Mouse (Mus musculus): ENCODE data around the gene Slc3a1. TPM values are rescaled to one million over a fixed set of nuclear protein-coding genes. Genes with fewer than 3 reads are reported as not detected.
A peak's percentile ranks its signal among the peaks of the same experiment; 100 is the strongest.

Gene Slc3a1
- polyA plus RNA-seq, 1 experiment from 2014 or later, result 0.37 TPM

- no peak overlapping the region for H3K4me3 ChIP-seq
Measured at GRCm38 (mm10) chr17:85018794-85019193, 9.4 kb upstream of the Slc3a1 start.

GRCm38 (mm10) chr17:85020343-85020742 is 7.8 kb upstream of the Slc3a1 start:
- 86% methylated on average over 3 of the region's 3 CpGs for WGBS
- 0 out of 2 replicates have a peak, but pooled peaks cover 3% of the 10 kb centered on the region for H3K36me3 ChIP-seq

More at GRCm38 (mm10) chr17:85018794-85019193, 9.4 kb upstream of the Slc3a1 start:
- Histone ChIP-seq H3K4me2 (no peak overlapping the region), H3K9me3 (no peaks in the 10 kb centered on the region), H3K4me1 (peaks cover 6% of the 10 kb centered on the region; the same call in 1 of the 2 replicates), H3K27ac (no peak overlapping the region), H3K36me3 (no peaks in the 10 kb centered on the region), H3K27me3 (no peaks in the 10 kb centered on the region), H3K9ac (no peak overlapping the region)
- WGBS, result 83% methylated on average over 5 of the region's 5 CpGs
- no peak for ATAC-seq (ENCODE audit: insufficient number of reproducible peaks, insufficient read depth, low FRiP score, low TSS enrichment, low read depth)

GRCm38 (mm10) chr17:85023247-85024167 is 4.7 kb upstream of the Slc3a1 start:
- Histone ChIP-seq H3K4me2 (peak overlapping the region; percentile 38), H3K9me3 (no peaks in the 10 kb centered on the region), H3K27ac (peak overlapping the region; percentile 48), H3K36me3 (0 out of 2 replicates have a peak, but pooled peaks cover 3% of the 10 kb centered on the region), H3K9ac (no peak overlapping the region), H3K4me1 (peaks cover 12% of the 10 kb centered on the region), H3K27me3 (no peaks in the 10 kb centered on the region), H3K4me3 (no peak overlapping the region)
- 56% methylated on average over 22 of the region's 22 CpGs for WGBS
- ATAC-seq (ENCODE audit: insufficient number of reproducible peaks, insufficient read depth, low FRiP score, low TSS enrichment, low read depth), result 0 out of 2 replicates have a peak, but pooled peaks have one; percentile 43

More at GRCm38 (mm10) chr17:85020343-85020742, 7.8 kb upstream of the Slc3a1 start:
- Histone ChIP-seq H3K4me1 (peaks cover 12% of the 10 kb centered on the region), H3K27me3 (no peaks in the 10 kb centered on the region), H3K9me3 (no peaks in the 10 kb centered on the region), H3K4me2 (no peak overlapping the region), H3K4me3 (no peak overlapping the region), H3K27ac (no peak overlapping the region), H3K9ac (no peak overlapping the region)
- no peak for ATAC-seq (ENCODE audit: insufficient number of reproducible peaks, insufficient read depth, low FRiP score, low TSS enrichment, low read depth)

- H3K4me2 ChIP-seq, result no peak overlapping the region
- H3K9me3 ChIP-seq, result no peaks in the 10 kb centered on the region
- WGBS, result 77% methylated on average over 8 of the region's 8 CpGs
- 0 out of 2 replicates have a peak, but pooled peaks cover 3% of the 10 kb centered on the region for H3K36me3 ChIP-seq
- 0 out of 2 replicates have a peak overlapping the region, but pooled peaks have one; percentile 2 for H3K27ac ChIP-seq
- H3K9ac ChIP-seq, result no peak overlapping the region
- no peak for ATAC-seq (ENCODE audit: insufficient number of reproducible peaks, insufficient read depth, low FRiP score, low TSS enrichment, low read depth)
- H3K4me1 ChIP-seq, result peaks cover 12% of the 10 kb centered on the region
- H3K27me3 ChIP-seq, result no peaks in the 10 kb centered on the region
- no peak overlapping the region for H3K4me3 ChIP-seq
Measured at GRCm38 (mm10) chr17:85024237-85024636, 3.9 kb upstream of the Slc3a1 start.

- 92% methylated on average over 6 of the region's 6 CpGs for WGBS
- no peak for ATAC-seq (ENCODE audit: insufficient number of reproducible peaks, insufficient read depth, low FRiP score, low TSS enrichment, low read depth)
- Histone ChIP-seq H3K27ac (no peak overlapping the region), H3K4me1 (peaks cover 12% of the 10 kb centered on the region), H3K27me3 (no peaks in the 10 kb centered on the region), H3K9ac (no peak overlapping the region), H3K4me2 (no peak overlapping the region), H3K36me3 (0 out of 2 replicates have a peak, but pooled peaks cover 3% of the 10 kb centered on the region), H3K4me3 (no peak overlapping the region), H3K9me3 (no peaks in the 10 kb centered on the region)
Measured at GRCm38 (mm10) chr17:85025151-85025550, 3.0 kb upstream of the Slc3a1 start.

- H3K4me1 ChIP-seq, result peaks cover 12% of the 10 kb centered on the region
- WGBS, result 88% methylated on average over 6 of the region's 6 CpGs
- H3K9me3 ChIP-seq, result no peaks in the 10 kb centered on the region
- H3K9ac ChIP-seq, result no peak overlapping the region
- H3K36me3 ChIP-seq, result 0 out of 2 replicates have a peak, but pooled peaks cover 3% of the 10 kb centered on the region
- ATAC-seq (ENCODE audit: insufficient number of reproducible peaks, insufficient read depth, low FRiP score, low TSS enrichment, low read depth), result no peak
- no peak overlapping the region for H3K4me3 ChIP-seq
- H3K27me3 ChIP-seq, result no peaks in the 10 kb centered on the region
- H3K27ac ChIP-seq, result no peak overlapping the region
- H3K4me2 ChIP-seq, result no peak overlapping the region
Measured at GRCm38 (mm10) chr17:85026436-85026835, 1.7 kb upstream of the Slc3a1 start.

- peaks cover 12% of the 10 kb centered on the region for H3K4me1 ChIP-seq
- 0 out of 2 replicates have a peak, but pooled peaks cover 3% of the 10 kb centered on the region for H3K36me3 ChIP-seq
- H3K4me2 ChIP-seq, result no peak overlapping the region
- no peaks in the 10 kb centered on the region for H3K27me3 ChIP-seq
- H3K27ac ChIP-seq, result no peak overlapping the region
- no peaks in the 10 kb centered on the region for H3K9me3 ChIP-seq
- no peak overlapping the region for H3K4me3 ChIP-seq
- no peak overlapping the region for H3K9ac ChIP-seq
- WGBS, result 88% methylated on average over 3 of the region's 3 CpGs
- ATAC-seq (ENCODE audit: insufficient number of reproducible peaks, insufficient read depth, low FRiP score, low TSS enrichment, low read depth), result no peak
Measured at GRCm38 (mm10) chr17:85027247-85027646, 929 bp upstream of the Slc3a1 start.

DNA sequence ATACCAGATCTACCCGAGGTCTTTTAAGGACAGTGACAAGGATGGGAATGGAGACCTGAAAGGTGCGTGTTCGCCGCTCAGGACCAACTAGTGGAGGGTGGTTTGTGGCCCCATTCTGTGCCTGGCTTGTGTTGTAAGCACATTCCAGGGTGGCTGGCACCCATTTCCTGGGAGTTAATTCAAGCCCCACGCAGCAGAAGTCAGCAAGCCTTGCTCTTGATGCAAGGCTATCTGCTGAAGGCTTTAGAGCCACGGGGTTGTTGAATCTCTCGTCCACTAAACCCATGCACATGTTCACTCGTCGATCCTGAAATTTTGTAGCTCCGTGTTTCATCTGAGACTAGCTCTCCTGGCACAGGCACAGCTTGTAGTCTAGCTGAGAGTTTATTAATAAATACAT is 621 bp downstream of the Slc3a1 start:
- Histone ChIP-seq H3K4me3 (no peak overlapping the region), H3K9me3 (no peaks in the 10 kb centered on the region), H3K4me1 (peaks cover 6% of the 10 kb centered on the region), H3K36me3 (0 out of 2 replicates have a peak, but pooled peaks cover 3% of the 10 kb centered on the region), H3K27ac (no peak overlapping the region), H3K4me2 (no peak overlapping the region), H3K9ac (no peak overlapping the region), H3K27me3 (no peaks in the 10 kb centered on the region)
- ATAC-seq (ENCODE audit: insufficient number of reproducible peaks, insufficient read depth, low FRiP score, low TSS enrichment, low read depth), result no peak
- 95% methylated on average over 10 of the region's 10 CpGs for WGBS

DNA sequence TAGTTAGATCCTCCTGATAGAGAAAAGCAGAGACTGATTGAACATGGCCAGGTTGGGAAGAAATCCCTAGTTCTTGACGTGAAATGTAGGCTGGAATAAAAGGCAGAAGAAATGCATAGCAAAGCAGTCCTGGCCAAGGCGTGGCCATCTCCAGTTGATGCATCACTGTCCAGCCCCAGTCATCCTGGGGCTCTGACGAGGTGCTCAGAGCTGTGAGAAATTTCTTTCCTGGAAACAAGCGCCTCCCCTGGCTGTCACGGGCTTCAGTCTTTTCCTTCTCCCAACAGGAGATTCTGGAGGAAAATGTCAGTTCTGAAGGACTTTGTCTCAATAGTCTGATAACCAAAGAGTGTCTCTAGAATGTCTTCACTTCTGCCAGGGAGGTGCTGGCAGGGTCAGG is 2.5 kb downstream of the Slc3a1 start:
- H3K27me3 ChIP-seq, result no peaks in the 10 kb centered on the region
- WGBS, result 74% methylated on average over 5 of the region's 5 CpGs
- no peak overlapping the region for H3K4me3 ChIP-seq
- ATAC-seq (ENCODE audit: insufficient number of reproducible peaks, insufficient read depth, low FRiP score, low TSS enrichment, low read depth), result no peak
- H3K4me2 ChIP-seq, result no peak overlapping the region
- no peak overlapping the region for H3K9ac ChIP-seq
- H3K36me3 ChIP-seq, result no peaks in the 10 kb centered on the region
- H3K4me1 ChIP-seq, result no peaks in the 10 kb centered on the region
- no peaks in the 10 kb centered on the region for H3K9me3 ChIP-seq
- H3K27ac ChIP-seq, result no peak overlapping the region

- H3K9ac ChIP-seq, result no peak overlapping the region
- no peak overlapping the region for H3K27ac ChIP-seq
- H3K9me3 ChIP-seq, result no peaks in the 10 kb centered on the region
- no peak overlapping the region for H3K4me3 ChIP-seq
- no peak overlapping the region for H3K4me2 ChIP-seq
- no peaks in the 10 kb centered on the region for H3K4me1 ChIP-seq
- no peaks in the 10 kb centered on the region for H3K36me3 ChIP-seq
- H3K27me3 ChIP-seq, result no peaks in the 10 kb centered on the region
- no peak for ATAC-seq (ENCODE audit: insufficient number of reproducible peaks, insufficient read depth, low FRiP score, low TSS enrichment, low read depth)
- WGBS, result 84% methylated on average over 3 of the region's 3 CpGs
Measured at GRCm38 (mm10) chr17:85033087-85033486, 4.9 kb downstream of the Slc3a1 start.

- Histone ChIP-seq H3K36me3 (no peaks in the 10 kb centered on the region), H3K27me3 (no peaks in the 10 kb centered on the region), H3K4me1 (no peaks in the 10 kb centered on the region), H3K9me3 (no peaks in the 10 kb centered on the region), H3K4me3 (no peak overlapping the region), H3K9ac (0 out of 2 replicates have a peak overlapping the region, but pooled peaks have one; percentile 32), H3K4me2 (no peak overlapping the region), H3K27ac (no peak overlapping the region)
- 63% methylated on average over 11 of the region's 11 CpGs for WGBS
- ATAC-seq (ENCODE audit: insufficient number of reproducible peaks, insufficient read depth, low FRiP score, low TSS enrichment, low read depth), result no peak
Measured at GRCm38 (mm10) chr17:85034068-85034467, 5.9 kb downstream of the Slc3a1 start.

DNA sequence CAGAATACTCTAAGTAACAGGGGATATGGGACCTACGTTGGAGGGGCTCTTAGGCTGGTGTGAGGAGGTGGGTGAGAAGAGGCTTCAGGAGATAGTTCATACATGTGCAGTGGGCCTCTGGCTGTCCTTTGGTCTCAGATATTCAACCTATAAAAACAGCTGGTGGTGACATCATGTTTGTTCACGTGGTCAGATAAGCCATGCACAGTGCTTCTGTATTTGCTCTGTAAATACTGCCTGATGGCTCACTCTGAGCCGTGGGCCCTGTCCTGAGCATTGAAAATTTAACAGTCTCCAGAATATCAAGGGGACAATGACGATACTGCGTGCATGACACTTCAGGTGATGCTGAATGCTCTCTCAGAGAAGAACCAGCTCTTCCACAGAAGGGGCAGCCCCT is 9.7 kb downstream of the Slc3a1 start:
- no peak overlapping the region for H3K9ac ChIP-seq
- H3K27me3 ChIP-seq, result no peaks in the 10 kb centered on the region
- no peaks in the 10 kb centered on the region for H3K9me3 ChIP-seq
- ATAC-seq (ENCODE audit: insufficient number of reproducible peaks, insufficient read depth, low FRiP score, low TSS enrichment, low read depth), result no peak
- no peak overlapping the region for H3K4me2 ChIP-seq
- no peaks in the 10 kb centered on the region for H3K36me3 ChIP-seq
- 83% methylated on average over 5 of the region's 5 CpGs for WGBS
- H3K27ac ChIP-seq, result no peak overlapping the region
- no peaks in the 10 kb centered on the region for H3K4me1 ChIP-seq
- H3K4me3 ChIP-seq, result no peak overlapping the region

All from embryonic facial prominence, embryonic 13.5 days (tissue).